Mouse (Mus musculus) 3134 (cell line): ENCODE measurements at regions not wholly inside any gene's neighbourhood (a gene's known extent, or its start where the extent isn't known, plus 50 kb on each side); places are given as distances from the start of the nearest gene placed in this dataset.
"Not testable (repeated sequence)": the region's sequence is repeated elsewhere in the genome, so short reads cannot be mapped to it uniquely, and the experiment has no call there.

Experiments used
- DNase-seq: peaks from one replicate; pipeline ENCODE4 v3.0.0-alpha.2; 2011; ENCODE audit warnings: low spot score; ENCODE audit not compliant: insufficient read length; ENCODE audit errors: extremely low read depth

GRCm38 (mm10) chr13:103622324-103622723 is 152.1 kb downstream of the Srek1 start:
- DNase-seq = no peak

- not testable (repeated sequence) for DNase-seq
Measured at GRCm38 (mm10) chr13:103620958-103621357, 153.4 kb downstream of the Srek1 start.

- DNase-seq = no peak
Measured at GRCm38 (mm10) chr13:103613333-103613725, 161.1 kb downstream of the Srek1 start.

GRCm38 (mm10) chr13:103612720-103613332 is 161.6 kb downstream of the Srek1 start:
- no peak for DNase-seq

- DNase-seq = no peak
Measured at GRCm38 (mm10) chr13:103602302-103602701, 172.1 kb downstream of the Srek1 start.

- DNase-seq = no peak
Measured at GRCm38 (mm10) chr13:103592371-103592770, 182.0 kb downstream of the Srek1 start.

GRCm38 (mm10) chr13:103591874-103592273 is 182.5 kb downstream of the Srek1 start:
- DNase-seq = no peak

- DNase-seq = not testable (repeated sequence)
Measured at GRCm38 (mm10) chr13:103591381-103591780, 183.0 kb downstream of the Srek1 start.

GRCm38 (mm10) chr13:103589646-103590045 is 184.8 kb downstream of the Srek1 start:
- no peak for DNase-seq

- DNase-seq = no peak
Measured at GRCm38 (mm10) chr13:103576856-103577255, 197.6 kb downstream of the Srek1 start.

- DNase-seq = no peak
Measured at GRCm38 (mm10) chr13:103564715-103565114, 209.7 kb downstream of the Srek1 start.

GRCm38 (mm10) chr13:103561795-103562705 is 212.4 kb downstream of the Srek1 start:
- no peak for DNase-seq

GRCm38 (mm10) chr13:103558915-103559314 is 215.5 kb downstream of the Srek1 start:
- DNase-seq = no peak

GRCm38 (mm10) chr13:103539577-103539976 is 205.3 kb upstream of the Mast4 start:
- no peak for DNase-seq

- no peak for DNase-seq
Measured at GRCm38 (mm10) chr13:103513825-103514224, 179.5 kb upstream of the Mast4 start.

GRCm38 (mm10) chr13:103512476-103512875 is 178.2 kb upstream of the Mast4 start:
- DNase-seq = no peak

GRCm38 (mm10) chr13:103504987-103505386 is 170.7 kb upstream of the Mast4 start:
- DNase-seq = no peak

- DNase-seq = no peak
Measured at GRCm38 (mm10) chr13:103499376-103499775, 165.1 kb upstream of the Mast4 start.

- DNase-seq = no peak
Measured at GRCm38 (mm10) chr13:103494371-103494770, 160.1 kb upstream of the Mast4 start.

GRCm38 (mm10) chr13:103493567-103493966 is 159.3 kb upstream of the Mast4 start:
- DNase-seq = no peak

- DNase-seq = no peak
Measured at GRCm38 (mm10) chr13:103490049-103490448, 155.8 kb upstream of the Mast4 start.

GRCm38 (mm10) chr13:103484092-103484491 is 149.8 kb upstream of the Mast4 start:
- DNase-seq = no peak
